Mouse (Mus musculus) midbrain, embryonic 16.5 days (tissue): ENCODE results near the gene Ppm1g. TPM values are rescaled to one million over a fixed set of nuclear protein-coding genes. Genes with fewer than 3 reads are reported as not detected.

ENCODE experiments used
- ATAC-seq: fragments of 200-750 bp; cut with Nextera tagmentation; 2 replicates; pipeline ENCODE4 v1.8.0; 2017; ENCODE audit warnings: moderate TSS enrichment
- H3K27ac ChIP-seq: fragments of 300-500 bp; sonication (generic); 2 replicates; pipeline ENCODE4 v1.5.1; 2014; ENCODE audit warnings: mild to moderate bottlenecking, low read length, mixed read lengths
- H3K27me3 ChIP-seq: fragments of 300-500 bp; sonication (generic); 2 replicates; pipeline ENCODE4 v1.6.1; 2014; ENCODE audit warnings: low read depth, low read length, mixed read lengths; ENCODE audit not compliant: control insufficient read depth, insufficient read depth
- H3K36me3 ChIP-seq: fragments of 300-500 bp; sonication (generic); 2 replicates; pipeline ENCODE4 v1.6.1; 2014; ENCODE audit warnings: mild to moderate bottlenecking, low read length, moderate library complexity, mixed read lengths; ENCODE audit not compliant: control insufficient read depth, insufficient read depth
- H3K4me1 ChIP-seq: fragments of 300-500 bp; sonication (generic); 2 replicates; pipeline ENCODE4 v1.6.1; 2014; ENCODE audit warnings: mild to moderate bottlenecking, low read length, mixed read lengths; ENCODE audit not compliant: control insufficient read depth, insufficient read depth
- H3K4me2 ChIP-seq: fragments of 300-500 bp; sonication (generic); 2 replicates; pipeline ENCODE4 v1.6.1; 2014; ENCODE audit warnings: mild to moderate bottlenecking, low read length, mixed read lengths
- H3K4me3 ChIP-seq: fragments of 300-500 bp; sonication (generic); 2 replicates; pipeline ENCODE4 v1.5.1; 2014; ENCODE audit warnings: low read depth, mild to moderate bottlenecking, low read length, moderate library complexity, mixed read lengths
- H3K9ac ChIP-seq: fragments of 300-500 bp; sonication (generic); 2 replicates; pipeline ENCODE4 v1.6.1; 2014; ENCODE audit warnings: low read depth, low read length, mixed read lengths
- H3K9me3 ChIP-seq: fragments of 300-500 bp; sonication (generic); replicated peaks from 2 replicates; pipeline ENCODE4 v1.6.1; 2014; ENCODE audit warnings: mild to moderate bottlenecking, low read length, mixed read lengths; ENCODE audit not compliant: control insufficient read depth, poor library complexity, severe bottlenecking
- WGBS: fragments of 180-500 bp; shearing (Covaris S2); extraction: QIAGEN DNeasy Blood & Tissue Kit; methylation state at CpG from one replicate; pipeline ENCODE4 v1.1.7; 2014; 5-methylcytosine and 5-hydroxymethylcytosine counted together
- polyA plus RNA-seq: library from polyadenylated mRNA; unstranded; fragments of >200 nt; fragmentation: Nextera tagmentation; extraction: Ambion mirVana; gene quantifications from 2 replicates; pipeline ENCODE4 v1.2.1, GENCODE M21; 2015

Ppm1g gene
- polyA plus RNA-seq, 1 experiment from 2014 or later: 186 TPM

GRCm38 (mm10) chr5:31197072-31197471 lies 23.4 kb downstream of the Ppm1g start:
- Histone ChIP-seq H3K9me3 (peaks cover 5% of the 10 kb centered on the region), H3K9ac (no peak overlapping the region), H3K4me1 (peaks cover 23% of the 10 kb centered on the region), H3K36me3 (peaks cover 51% of the 10 kb centered on the region), H3K4me2 (no peak overlapping the region), H3K27ac (no peak overlapping the region), H3K27me3 (no peaks in the 10 kb centered on the region), H3K4me3 (no peak overlapping the region)
- 95% methylated on average over 12 of the region's 12 CpGs for WGBS
- ATAC-seq: no peak

- ATAC-seq: no peak
- Histone ChIP-seq H3K9me3 (peaks cover 5% of the 10 kb centered on the region), H3K36me3 (peaks cover 51% of the 10 kb centered on the region), H3K27me3 (no peaks in the 10 kb centered on the region), H3K9ac (no peak overlapping the region), H3K4me1 (peaks cover 29% of the 10 kb centered on the region), H3K4me2 (no peak overlapping the region), H3K27ac (no peak overlapping the region), H3K4me3 (no peak overlapping the region)
- WGBS: 97% methylated on average over 10 of the region's 10 CpGs
Measured at GRCm38 (mm10) chr5:31196207-31196606, 24.3 kb downstream of the Ppm1g start.

DNA sequence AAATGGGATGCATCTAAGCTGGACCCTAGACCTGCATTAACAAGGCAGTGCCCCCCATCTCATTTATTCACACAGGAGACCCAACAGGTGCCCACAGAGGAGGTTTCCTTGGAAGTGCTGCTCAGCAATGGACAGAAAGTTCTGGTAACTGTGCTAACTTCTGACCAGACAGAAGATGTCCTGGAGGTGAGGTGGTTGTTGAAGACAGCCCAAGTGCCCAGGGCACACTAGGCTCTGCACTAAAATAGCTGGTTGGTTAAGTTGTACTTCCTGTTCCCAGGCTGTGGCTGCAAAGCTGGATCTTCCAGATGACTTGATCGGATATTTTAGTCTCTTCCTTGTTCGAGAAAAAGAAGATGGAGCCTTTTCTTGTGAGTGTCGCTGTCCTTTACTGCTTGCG lies 24.8 kb downstream of the Ppm1g start:
- no peak overlapping the region for H3K27ac ChIP-seq
- H3K9me3 ChIP-seq: peaks cover 5% of the 10 kb centered on the region
- no peak overlapping the region for H3K9ac ChIP-seq
- peaks cover 54% of the 10 kb centered on the region for H3K36me3 ChIP-seq
- H3K4me1 ChIP-seq: peaks cover 23% of the 10 kb centered on the region
- H3K4me3 ChIP-seq: no peak overlapping the region
- no peak for ATAC-seq
- WGBS: 93% methylated on average over 4 of the region's 4 CpGs
- no peak overlapping the region for H3K4me2 ChIP-seq
- H3K27me3 ChIP-seq: no peaks in the 10 kb centered on the region

DNA sequence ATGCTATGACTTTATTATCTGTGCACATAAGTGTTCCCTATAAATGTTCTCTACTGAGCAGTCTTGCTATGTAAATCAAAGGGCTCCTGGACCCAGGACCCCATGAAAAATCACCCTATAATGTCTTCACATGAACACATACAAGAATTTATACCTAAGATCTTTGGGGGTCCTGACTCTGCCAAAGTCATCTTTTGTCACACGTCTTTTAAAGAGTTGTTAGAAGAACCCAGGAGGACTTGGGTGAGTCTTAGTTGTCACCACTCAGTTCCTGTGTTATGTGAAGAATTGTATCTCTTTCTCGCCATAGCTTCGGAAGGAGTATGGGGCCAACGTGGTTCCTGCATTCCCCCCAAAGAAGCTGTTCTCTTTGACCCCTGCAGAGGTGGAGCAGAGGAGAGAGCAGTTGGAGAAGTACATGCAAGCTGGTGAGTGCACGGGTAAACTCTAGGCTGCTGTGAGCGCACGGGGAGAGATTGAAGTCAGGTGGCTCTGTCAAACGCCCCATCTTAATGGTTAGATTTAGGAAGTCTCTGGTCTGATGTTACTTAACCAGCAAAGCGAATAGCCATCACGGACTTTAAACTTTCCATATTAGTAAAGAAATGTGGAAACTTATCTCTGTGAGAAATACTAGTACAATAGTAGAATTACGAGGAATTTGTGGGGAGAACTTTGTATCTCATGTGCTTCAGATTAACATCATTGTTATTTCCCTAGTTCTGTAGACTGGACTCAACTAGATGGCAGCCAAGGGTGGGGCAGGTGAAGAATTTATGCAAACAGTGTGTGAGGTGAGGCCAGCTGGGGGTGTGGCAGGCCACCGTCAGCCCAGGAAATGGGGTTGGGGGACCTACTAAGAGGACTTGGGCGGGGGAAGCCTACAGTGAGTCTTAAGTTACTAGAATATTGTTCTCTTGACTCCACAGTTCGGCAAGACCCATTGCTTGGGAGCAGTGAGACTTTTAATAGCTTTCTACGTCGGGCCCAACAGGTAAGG lies 25.7 kb downstream of the Ppm1g start:
- H3K9ac ChIP-seq: no peak overlapping the region
- no peak overlapping the region for H3K27ac ChIP-seq
- peaks cover 20% of the 10 kb centered on the region for H3K4me1 ChIP-seq
- H3K4me2 ChIP-seq: peak overlapping the region; percentile 96; the same call in 1 of the 2 replicates
- no peak for ATAC-seq
- H3K36me3 ChIP-seq: peaks cover 56% of the 10 kb centered on the region
- no peak overlapping the region for H3K4me3 ChIP-seq
- 90% methylated on average over 16 of the region's 16 CpGs for WGBS
- H3K27me3 ChIP-seq: no peaks in the 10 kb centered on the region
- H3K9me3 ChIP-seq: no peaks in the 10 kb centered on the region

GRCm38 (mm10) chr5:31193631-31194281 lies 26.7 kb downstream of the Ppm1g start:
- Histone ChIP-seq H3K4me1 (peaks cover 20% of the 10 kb centered on the region), H3K27ac (peak overlapping the region; percentile 85), H3K4me3 (peak overlapping the region; percentile 77), H3K4me2 (peak overlapping the region; percentile 96), H3K27me3 (no peaks in the 10 kb centered on the region), H3K9ac (peak overlapping the region; percentile 91), H3K36me3 (peaks cover 53% of the 10 kb centered on the region), H3K9me3 (no peaks in the 10 kb centered on the region)
- no peak for ATAC-seq
- WGBS: 11% methylated on average over 25 of the region's 25 CpGs

- WGBS: under 1% methylated on average over 48 of the region's 48 CpGs
- peak; percentile 97 for ATAC-seq
- Histone ChIP-seq H3K9ac (peak within 1 kb of the TSS; percentile 91), H3K27me3 (no peaks in the 10 kb centered on the region), H3K4me3 (peak within 1 kb of the TSS; percentile 77), H3K36me3 (peaks cover 51% of the 10 kb centered on the region), H3K27ac (peak within 1 kb of the TSS; percentile 85), H3K9me3 (no peaks in the 10 kb centered on the region), H3K4me1 (peaks cover 20% of the 10 kb centered on the region), H3K4me2 (peak within 1 kb of the TSS; percentile 96)
Measured at GRCm38 (mm10) chr5:31192939-31193630, 27.4 kb downstream of the Ppm1g start, which contains the start of the genes Snx17 and Eif2b4. Snx17 (plus strand) TSS chr5:31193227. Eif2b4 (minus strand) TSS chr5:31193430.

- Histone ChIP-seq H3K27me3 (no peaks in the 10 kb centered on the region), H3K36me3 (peaks cover 49% of the 10 kb centered on the region), H3K4me1 (peaks cover 20% of the 10 kb centered on the region), H3K27ac (peak overlapping the region; percentile 81), H3K4me2 (peak overlapping the region; percentile 68), H3K9ac (peak overlapping the region; percentile 77), H3K4me3 (peak overlapping the region; percentile 77), H3K9me3 (no peaks in the 10 kb centered on the region)
- ATAC-seq: peak; percentile 72
- WGBS: 15% methylated on average over 42 of the region's 42 CpGs
Measured at GRCm38 (mm10) chr5:31192045-31192938, 28.2 kb downstream of the Ppm1g start.

- H3K4me3 ChIP-seq: no peak overlapping the region
- 90% methylated on average over 9 of the region's 9 CpGs for WGBS
- ATAC-seq: no peak
- no peak overlapping the region for H3K9ac ChIP-seq
- H3K27me3 ChIP-seq: no peaks in the 10 kb centered on the region
- no peak overlapping the region for H3K27ac ChIP-seq
- no peaks in the 10 kb centered on the region for H3K9me3 ChIP-seq
- H3K4me2 ChIP-seq: no peak overlapping the region
- peaks cover 33% of the 10 kb centered on the region for H3K36me3 ChIP-seq
- H3K4me1 ChIP-seq: peaks cover 20% of the 10 kb centered on the region
Measured at GRCm38 (mm10) chr5:31190201-31190600, 30.3 kb downstream of the Ppm1g start.
